Mouse (Mus musculus) midbrain, embryonic 11.5 days (tissue): ENCODE data around the gene Bahcc1. TPM values are rescaled to one million over a fixed set of nuclear protein-coding genes. Genes with fewer than 3 reads are reported as not detected.

ENCODE experiments used
- ATAC-seq: fragments of 200-750 bp; cut with Nextera tagmentation; 2 replicates; pipeline ENCODE4 v1.8.0; 2017; ENCODE audit warnings: moderate TSS enrichment, moderate library complexity; ENCODE audit not compliant: low FRiP score
- DNase-seq: peaks from one replicate; pipeline ENCODE4 v3.0.0; 2015; ENCODE audit warnings: low spot score; ENCODE audit errors: missing footprints
- H3K27ac ChIP-seq: fragments of 300-500 bp; sonication (generic); 2 replicates; pipeline ENCODE4 v1.5.1; 2014; ENCODE audit warnings: low read depth, low read length
- H3K27me3 ChIP-seq: fragments of 300-500 bp; sonication (generic); 2 replicates; pipeline ENCODE4 v1.6.1; 2014; ENCODE audit warnings: mild to moderate bottlenecking, low read length, moderate library complexity, mixed read lengths; ENCODE audit not compliant: control insufficient read depth, insufficient read depth
- H3K36me3 ChIP-seq: fragments of 300-500 bp; sonication (generic); 2 replicates; pipeline ENCODE4 v1.6.1; 2014; ENCODE audit warnings: mild to moderate bottlenecking, low read length, moderate library complexity, mixed read lengths; ENCODE audit not compliant: control insufficient read depth, insufficient read depth
- H3K4me1 ChIP-seq: fragments of 300-500 bp; sonication (generic); 2 replicates; pipeline ENCODE4 v1.6.1; 2014; ENCODE audit warnings: low read length; ENCODE audit not compliant: control insufficient read depth, insufficient read depth
- H3K4me2 ChIP-seq: fragments of 300-500 bp; sonication (generic); 2 replicates; pipeline ENCODE4 v1.6.1; 2014; ENCODE audit warnings: mild to moderate bottlenecking, moderate library complexity
- H3K4me3 ChIP-seq: fragments of 300-500 bp; sonication (generic); 2 replicates; pipeline ENCODE4 v1.5.1; 2014; ENCODE audit warnings: low read depth, low read length
- H3K9ac ChIP-seq: fragments of 300-500 bp; sonication (generic); 2 replicates; pipeline ENCODE4 v1.6.1; 2014; ENCODE audit warnings: low read length
- H3K9me3 ChIP-seq: fragments of 300-500 bp; sonication (generic); 2 replicates; pipeline ENCODE4 v1.6.1; 2016; ENCODE audit warnings: low read length; ENCODE audit not compliant: control insufficient read depth
- WGBS: fragments of 180-500 bp; shearing (Covaris S2); extraction: QIAGEN DNeasy Blood & Tissue Kit; methylation state at CpG from one replicate; pipeline ENCODE4 v1.1.7; 2014; 5-methylcytosine and 5-hydroxymethylcytosine counted together
- polyA plus RNA-seq: library from polyadenylated mRNA; unstranded; fragments of >200 nt; fragmentation: Nextera tagmentation; extraction: Ambion mirVana; gene quantifications from 2 replicates; pipeline ENCODE4 v1.2.1, GENCODE M21; 2014

Gene Bahcc1
- polyA plus RNA-seq = 17.6 and 20.6 TPM in 2 replicates

- H3K9ac ChIP-seq = peak within 1 kb of the TSS; percentile 100
- DNase-seq = peak; percentile 100
- H3K36me3 ChIP-seq = no peaks in the 10 kb centered on the region
- H3K9me3 ChIP-seq = no peaks in the 10 kb centered on the region
- peak within 1 kb of the TSS; percentile 97 for H3K27ac ChIP-seq
- no peaks in the 10 kb centered on the region for H3K27me3 ChIP-seq
- H3K4me2 ChIP-seq = peak within 1 kb of the TSS; percentile 79
- H3K4me1 ChIP-seq = peaks cover 29% of the 10 kb centered on the region
- H3K4me3 ChIP-seq = peak within 1 kb of the TSS; percentile 97
- 2% methylated on average over 36 of the region's 36 CpGs for WGBS
- peak; percentile 90 for ATAC-seq
Measured at GRCm38 (mm10) chr11:120232230-120233097, at the start of gene Bahcc1. TSS of gene Bahcc1 (plus strand) at chr11:120232947.

- WGBS = 0% methylated on average over 1 of the region's 1 CpGs
- no peaks in the 10 kb centered on the region for H3K27me3 ChIP-seq
Measured at GRCm38 (mm10) chr11:120183180-120183579, 49.6 kb upstream of the Bahcc1 start.

GRCm38 (mm10) chr11:120183708-120184107 lies 49.0 kb upstream of the Bahcc1 start:
- H3K9me3 ChIP-seq = no peaks in the 10 kb centered on the region
- H3K4me2 ChIP-seq = peak overlapping the region; percentile 99
- no peaks in the 10 kb centered on the region for H3K27me3 ChIP-seq
- peak overlapping the region; percentile 50 for H3K9ac ChIP-seq
- peak overlapping the region; percentile 98 for H3K27ac ChIP-seq
- H3K36me3 ChIP-seq = no peaks in the 10 kb centered on the region
- ATAC-seq (no peak), DNase-seq (peak; percentile 93)
- WGBS = 6% methylated on average over 11 of the region's 11 CpGs
- no peak overlapping the region for H3K4me3 ChIP-seq
- peaks cover 43% of the 10 kb centered on the region for H3K4me1 ChIP-seq

More at GRCm38 (mm10) chr11:120183180-120183579, 49.6 kb upstream of the Bahcc1 start:
- Histone ChIP-seq H3K4me2 (no peak overlapping the region; the same call in 1 of the 2 replicates), H3K27ac (peak overlapping the region; percentile 10; the same call in 1 of the 2 replicates), H3K9ac (peak overlapping the region; percentile 50), H3K9me3 (no peaks in the 10 kb centered on the region), H3K36me3 (no peaks in the 10 kb centered on the region), H3K4me1 (peaks cover 43% of the 10 kb centered on the region), H3K4me3 (no peak overlapping the region)
- ATAC-seq (no peak), DNase-seq (no peak)

GRCm38 (mm10) chr11:120184371-120185315 lies 48.1 kb upstream of the Bahcc1 start:
- H3K4me1 ChIP-seq = peaks cover 43% of the 10 kb centered on the region
- H3K27me3 ChIP-seq = no peaks in the 10 kb centered on the region
- peak overlapping the region; percentile 98 for H3K9ac ChIP-seq
- H3K4me3 ChIP-seq = peak overlapping the region; percentile 98
- no peaks in the 10 kb centered on the region for H3K36me3 ChIP-seq
- peak overlapping the region; percentile 98 for H3K27ac ChIP-seq
- H3K4me2 ChIP-seq = peak overlapping the region; percentile 99
- under 1% methylated on average over 16 of the region's 16 CpGs for WGBS
- H3K9me3 ChIP-seq = no peaks in the 10 kb centered on the region
- DNase-seq = peak; percentile 96
- ATAC-seq = peak; percentile 30; the same call in 1 of the 2 replicates

- 0% methylated on average over 54 of the region's 54 CpGs for WGBS
- H3K9me3 ChIP-seq = no peaks in the 10 kb centered on the region
- H3K27me3 ChIP-seq = no peaks in the 10 kb centered on the region
- peaks cover 48% of the 10 kb centered on the region for H3K4me1 ChIP-seq
- H3K9ac ChIP-seq = peak overlapping the region; percentile 98
- ATAC-seq (no peak), DNase-seq (peak; percentile 99)
- peak overlapping the region; percentile 98 for H3K4me3 ChIP-seq
- no peaks in the 10 kb centered on the region for H3K36me3 ChIP-seq
- H3K27ac ChIP-seq = peak overlapping the region; percentile 98
- peak overlapping the region; percentile 99 for H3K4me2 ChIP-seq
Measured at GRCm38 (mm10) chr11:120185316-120186141, 47.2 kb upstream of the Bahcc1 start.

- ATAC-seq (no peak), DNase-seq (peak; percentile 96)
- H3K4me1 ChIP-seq = peaks cover 55% of the 10 kb centered on the region
- WGBS = 2% methylated on average over 18 of the region's 18 CpGs
- H3K27me3 ChIP-seq = no peaks in the 10 kb centered on the region
- H3K4me2 ChIP-seq = peak overlapping the region; percentile 99
- peak overlapping the region; percentile 98 for H3K9ac ChIP-seq
- H3K36me3 ChIP-seq = no peaks in the 10 kb centered on the region
- peak overlapping the region; percentile 98 for H3K27ac ChIP-seq
- peak overlapping the region; percentile 98 for H3K4me3 ChIP-seq
- H3K9me3 ChIP-seq = no peaks in the 10 kb centered on the region
Measured at GRCm38 (mm10) chr11:120186145-120186740, 46.5 kb upstream of the Bahcc1 start.

- no peaks in the 10 kb centered on the region for H3K9me3 ChIP-seq
- H3K4me1 ChIP-seq = peaks cover 57% of the 10 kb centered on the region
- H3K36me3 ChIP-seq = no peaks in the 10 kb centered on the region
- H3K4me3 ChIP-seq = peak overlapping the region; percentile 98
- no peaks in the 10 kb centered on the region for H3K27me3 ChIP-seq
- H3K4me2 ChIP-seq = peak overlapping the region; percentile 99
- H3K27ac ChIP-seq = peak overlapping the region; percentile 98
- WGBS = under 1% methylated on average over 20 of the region's 20 CpGs
- ATAC-seq = no peak
- H3K9ac ChIP-seq = peak overlapping the region; percentile 98
- no peak for DNase-seq
Measured at GRCm38 (mm10) chr11:120186821-120187235, 45.9 kb upstream of the Bahcc1 start.
